Mouse (Mus musculus): ENCODE data around the gene Tcf7l1. TPM values are rescaled to one million over a fixed set of nuclear protein-coding genes. Genes with fewer than 3 reads are reported as not detected.

Gene Tcf7l1
- polyA plus RNA-seq, 1 experiment from 2014 or later = 6.2 TPM

DNA sequence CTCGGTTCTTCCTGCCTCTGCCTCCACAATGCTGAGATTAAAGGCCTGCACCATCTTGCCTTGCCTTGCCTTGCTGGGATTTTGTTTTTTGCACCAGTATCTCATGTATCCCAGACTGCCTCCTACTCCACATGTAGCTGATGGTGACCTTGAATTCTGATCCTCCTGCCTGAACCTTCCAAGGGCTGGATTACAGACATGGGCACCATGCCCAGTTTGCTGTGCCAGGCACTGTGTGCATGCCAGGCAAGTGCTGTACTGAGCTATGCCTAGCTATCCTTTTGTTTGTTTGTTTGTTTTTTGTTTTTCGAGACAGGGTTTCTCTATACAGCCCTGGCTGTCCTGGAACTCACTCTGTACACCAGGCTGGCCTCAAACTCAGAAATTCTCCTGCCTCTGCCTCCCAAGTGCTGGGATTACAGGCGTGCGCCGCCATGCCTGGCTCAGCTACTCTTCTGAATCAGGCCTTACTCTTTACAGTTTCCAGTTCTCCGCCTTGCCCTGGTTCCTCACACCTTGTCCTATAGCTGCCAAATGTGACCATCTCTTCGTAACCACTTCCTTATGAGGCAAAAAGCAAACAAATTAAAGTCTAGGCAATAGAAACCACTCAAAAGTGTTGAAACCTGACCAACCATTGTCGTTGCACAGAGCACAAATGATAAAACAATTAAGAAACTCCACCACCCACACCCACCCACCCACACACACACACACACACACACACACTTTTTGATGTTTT is 165.2 kb downstream of the Tcf7l1 start:
- Histone ChIP-seq H3K4me3 (no peak overlapping the region), H3K36me3 (no peaks in the 10 kb centered on the region), H3K9ac (replicated peaks) (no peak overlapping the region), H3K4me1 (no peaks in the 10 kb centered on the region), H3K4me2 (replicated peaks) (no peak overlapping the region), H3K9me3 (no peaks in the 10 kb centered on the region), H3K27ac (replicated peaks) (no peak overlapping the region), H3K27me3 (no peaks in the 10 kb centered on the region)
- WGBS = 88% methylated on average over 8 of the region's 8 CpGs
- no peak for ATAC-seq (replicated peaks)

DNA sequence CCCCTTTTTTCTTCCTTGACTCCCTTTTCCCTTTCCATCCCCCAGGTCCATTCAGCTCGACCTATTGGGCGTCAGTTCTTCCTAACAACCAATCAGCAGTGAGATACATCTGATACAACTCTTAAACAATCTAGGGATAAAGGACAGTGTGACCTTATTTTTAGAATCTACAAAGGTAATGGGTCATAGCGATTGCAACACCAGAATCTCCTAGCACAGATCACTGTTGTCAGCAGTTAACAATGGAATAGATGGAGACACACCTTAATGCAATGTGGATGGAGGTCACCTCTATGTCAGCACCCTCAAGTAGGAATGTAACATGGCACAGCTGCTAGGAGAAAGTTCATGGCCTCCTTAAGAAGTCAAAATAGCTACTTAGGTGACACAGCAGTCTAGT is 166.1 kb downstream of the Tcf7l1 start:
- 46% methylated on average over 3 of the region's 3 CpGs for WGBS

DNA sequence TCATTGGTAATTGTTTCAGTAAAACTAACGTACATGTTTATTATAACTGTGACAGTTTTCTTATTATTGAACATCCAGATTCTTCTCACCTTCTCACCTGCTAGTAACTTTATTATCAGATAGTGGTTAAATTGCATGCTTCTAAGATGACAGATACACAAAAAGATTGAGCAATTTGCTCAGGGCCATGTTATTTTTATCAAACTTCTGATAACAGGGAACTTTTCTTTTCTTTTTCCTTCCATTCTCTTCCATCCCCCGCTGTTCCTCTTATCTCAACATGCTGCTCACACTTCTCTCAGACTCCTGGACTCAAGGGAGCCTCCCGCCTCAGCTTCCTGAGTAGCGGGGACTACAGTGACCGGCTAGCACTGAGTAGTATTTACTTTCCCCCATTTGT is 168.1 kb downstream of the Tcf7l1 start:
- Histone ChIP-seq H3K9me3 (no peaks in the 10 kb centered on the region), H3K4me1 (peaks cover 9% of the 10 kb centered on the region), H3K4me3 (no peak overlapping the region), H3K27ac (replicated peaks) (no peak overlapping the region), H3K36me3 (no peaks in the 10 kb centered on the region), H3K4me2 (replicated peaks) (no peak overlapping the region), H3K9ac (replicated peaks) (no peak overlapping the region), H3K27me3 (no peaks in the 10 kb centered on the region)
- 85% methylated on average over 5 of the region's 5 CpGs for WGBS
- ATAC-seq (replicated peaks) = no peak

More for the DNA sequence above, 166.1 kb downstream of the Tcf7l1 start:
- no peak for ATAC-seq (replicated peaks)
- Histone ChIP-seq H3K4me3 (no peak overlapping the region), H3K4me2 (replicated peaks) (no peak overlapping the region), H3K27ac (replicated peaks) (no peak overlapping the region), H3K36me3 (no peaks in the 10 kb centered on the region), H3K9ac (replicated peaks) (no peak overlapping the region), H3K4me1 (no peaks in the 10 kb centered on the region), H3K9me3 (no peaks in the 10 kb centered on the region), H3K27me3 (no peaks in the 10 kb centered on the region)

DNA sequence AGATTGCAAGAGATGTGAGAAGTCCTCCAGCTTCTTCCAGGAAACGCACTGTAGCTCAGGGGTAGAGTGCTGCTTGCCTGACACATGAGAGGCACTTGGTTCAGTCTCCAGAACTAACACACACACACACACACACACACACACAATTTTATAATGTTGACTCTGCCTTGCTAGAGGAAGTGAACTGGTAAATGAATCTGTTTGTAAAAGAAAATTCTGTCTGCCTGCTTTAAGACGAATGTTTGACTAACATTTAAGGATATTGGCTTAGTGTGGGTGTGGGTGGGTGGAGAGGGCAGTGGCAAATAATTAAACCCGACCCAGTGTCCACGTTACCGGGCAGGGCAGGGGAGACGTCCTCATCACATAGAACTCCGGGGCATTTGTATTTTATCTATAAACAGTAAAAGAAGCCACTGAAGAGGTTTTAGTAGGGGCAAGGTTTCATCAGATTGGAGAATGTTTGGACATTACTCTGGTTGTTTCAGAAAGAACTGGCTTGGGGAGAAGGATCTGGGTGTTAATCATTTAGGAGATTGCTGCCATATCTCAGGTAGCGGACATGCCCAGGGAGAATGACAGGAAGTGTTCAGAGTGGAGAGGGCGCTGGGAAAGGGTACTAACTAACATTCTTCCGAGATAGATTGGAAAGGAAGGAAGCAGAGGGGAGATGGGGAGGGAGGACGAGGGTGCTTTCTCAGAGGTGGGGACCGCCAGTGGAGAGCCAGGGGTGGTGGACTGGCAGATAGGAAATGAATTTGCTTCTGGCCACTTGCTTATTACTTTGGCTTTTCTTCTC is 169.1 kb downstream of the Tcf7l1 start:
- Histone ChIP-seq H3K9me3 (no peaks in the 10 kb centered on the region), H3K9ac (replicated peaks) (no peak overlapping the region), H3K27ac (replicated peaks) (no peak overlapping the region), H3K4me2 (replicated peaks) (no peak overlapping the region), H3K4me1 (peaks cover 19% of the 10 kb centered on the region), H3K36me3 (no peaks in the 10 kb centered on the region), H3K27me3 (no peaks in the 10 kb centered on the region), H3K4me3 (no peak overlapping the region)
- ATAC-seq (replicated peaks) = no peak
- 70% methylated on average over 12 of the region's 12 CpGs for WGBS

DNA sequence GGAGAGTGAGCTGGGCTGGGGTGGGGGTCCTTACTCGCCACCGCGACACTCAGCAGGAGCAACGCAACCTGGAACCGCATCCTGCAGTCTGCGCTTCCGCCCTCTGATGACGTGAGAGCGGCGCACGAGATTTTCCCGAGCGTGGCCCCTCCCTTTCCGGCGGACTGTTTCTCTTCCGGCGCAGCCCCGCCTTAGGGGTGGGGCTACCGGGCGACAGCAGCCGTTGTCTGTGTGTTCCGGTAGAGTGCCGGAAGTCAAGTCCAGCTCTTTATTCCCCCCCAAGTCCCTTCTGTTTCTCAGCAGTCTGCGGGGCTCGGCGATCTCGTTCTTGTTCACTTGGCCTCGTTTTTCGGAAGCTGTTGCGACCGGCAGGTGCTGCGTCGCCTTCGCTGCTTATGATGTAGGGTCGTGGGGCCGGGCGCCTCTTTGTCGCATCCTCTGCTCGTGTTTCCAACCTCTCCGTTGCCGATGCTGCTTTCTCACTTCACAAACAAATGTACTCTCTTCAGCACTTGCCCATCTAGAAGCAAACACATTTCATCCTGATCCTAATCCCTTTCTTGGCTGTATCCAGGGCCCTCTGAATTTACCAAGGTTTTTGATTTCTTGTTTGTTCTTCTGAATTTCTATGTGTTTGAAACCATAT is 172.3 kb downstream of the Tcf7l1 start, which contains the start of gene Tgoln1:
TSS of gene Tgoln1 (minus strand) at position 358 of the 646 bp plus-strand sequence.
- H3K36me3 ChIP-seq = peaks cover 15% of the 10 kb centered on the region
- peak within 1 kb of the TSS; percentile 93 for H3K27ac ChIP-seq (replicated peaks)
- peak within 1 kb of the TSS; percentile 88 for H3K9ac ChIP-seq (replicated peaks)
- ATAC-seq (replicated peaks) = peak; percentile 98
- under 1% methylated on average over 41 of the region's 41 CpGs for WGBS
- H3K27me3 ChIP-seq = no peaks in the 10 kb centered on the region
- H3K9me3 ChIP-seq = no peaks in the 10 kb centered on the region
- H3K4me3 ChIP-seq = peak within 1 kb of the TSS; percentile 75
- H3K4me2 ChIP-seq (replicated peaks) = peak within 1 kb of the TSS; percentile 92
- peaks cover 36% of the 10 kb centered on the region for H3K4me1 ChIP-seq

DNA sequence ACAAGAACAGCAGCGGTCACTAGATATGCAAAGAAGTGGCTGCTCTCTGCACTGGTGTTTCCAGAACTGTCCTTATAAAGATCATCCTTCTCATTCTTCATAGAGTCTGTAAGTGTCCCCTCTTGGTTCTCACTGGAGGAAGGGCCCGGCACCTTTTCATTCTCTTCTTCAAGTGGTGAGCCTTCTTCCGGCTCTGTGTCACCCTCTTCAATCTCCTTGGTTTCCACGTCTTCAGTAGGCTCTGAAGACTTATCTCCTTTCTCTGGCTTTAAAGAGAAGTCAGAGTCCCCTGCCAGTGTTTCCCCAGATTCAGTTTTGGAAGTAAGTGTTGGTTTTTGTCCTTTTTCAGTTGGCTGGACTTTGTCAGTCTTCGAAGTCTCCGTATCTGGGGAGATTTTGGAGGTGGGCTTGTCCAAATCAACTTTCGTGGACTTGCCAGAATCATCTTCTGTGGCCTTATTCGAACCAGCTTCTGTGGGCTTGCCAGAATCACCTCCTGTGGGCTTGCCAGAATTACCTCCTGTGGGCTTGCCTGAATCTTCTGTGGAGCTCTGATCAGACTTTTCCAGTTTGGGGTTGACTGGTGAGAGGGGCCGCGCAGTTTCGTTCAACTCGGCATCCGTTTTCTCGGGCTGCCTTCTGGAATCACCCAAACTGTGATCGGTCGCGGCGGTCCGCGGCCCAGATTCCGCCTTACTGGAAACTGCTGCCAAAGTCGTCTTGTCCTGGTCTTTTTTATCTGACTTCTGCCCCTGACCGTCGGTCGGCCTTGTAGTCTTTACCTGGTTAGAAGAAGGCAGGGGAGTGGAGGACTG is 173.3 kb downstream of the Tcf7l1 start:
- Histone ChIP-seq H3K4me1 (peaks cover 36% of the 10 kb centered on the region), H3K9ac (replicated peaks) (peak overlapping the region; percentile 69), H3K4me3 (peak overlapping the region; percentile 75), H3K4me2 (replicated peaks) (peak overlapping the region; percentile 92), H3K9me3 (no peaks in the 10 kb centered on the region), H3K27ac (replicated peaks) (no peak overlapping the region), H3K36me3 (peaks cover 25% of the 10 kb centered on the region), H3K27me3 (no peaks in the 10 kb centered on the region)
- WGBS = 30% methylated on average over 25 of the region's 25 CpGs
- ATAC-seq (replicated peaks) = peak; percentile 4; the same call in 1 of the 2 replicates

DNA sequence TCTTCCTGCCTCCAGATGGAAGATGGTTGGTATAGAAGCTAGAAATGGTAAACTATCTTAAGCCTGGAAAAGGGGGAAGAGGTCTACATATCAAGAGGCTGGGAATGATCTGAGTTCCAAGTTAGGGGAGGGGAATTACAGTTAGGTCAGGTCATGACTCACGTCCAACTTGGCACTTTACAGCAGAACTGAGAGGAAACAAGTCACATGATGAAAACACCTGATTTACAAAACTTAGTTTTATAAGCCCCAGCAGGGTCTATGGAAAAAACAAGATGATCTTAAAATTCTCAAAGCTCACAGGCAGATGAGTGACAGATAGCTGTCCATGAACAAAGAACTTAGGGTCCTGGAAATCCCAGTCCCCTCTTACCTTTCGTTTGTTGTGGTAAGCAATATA is 173.9 kb downstream of the Tcf7l1 start:
- Histone ChIP-seq H3K9me3 (no peaks in the 10 kb centered on the region), H3K4me2 (replicated peaks) (peak overlapping the region; percentile 92), H3K9ac (replicated peaks) (0 out of 2 replicates have a peak overlapping the region, but pooled peaks have one; percentile 10), H3K4me1 (peaks cover 36% of the 10 kb centered on the region), H3K27ac (replicated peaks) (no peak overlapping the region), H3K4me3 (peak overlapping the region; percentile 75), H3K36me3 (peaks cover 31% of the 10 kb centered on the region), H3K27me3 (no peaks in the 10 kb centered on the region)
- ATAC-seq (replicated peaks) = no peak
- WGBS = 77% methylated on average over 2 of the region's 2 CpGs

DNA sequence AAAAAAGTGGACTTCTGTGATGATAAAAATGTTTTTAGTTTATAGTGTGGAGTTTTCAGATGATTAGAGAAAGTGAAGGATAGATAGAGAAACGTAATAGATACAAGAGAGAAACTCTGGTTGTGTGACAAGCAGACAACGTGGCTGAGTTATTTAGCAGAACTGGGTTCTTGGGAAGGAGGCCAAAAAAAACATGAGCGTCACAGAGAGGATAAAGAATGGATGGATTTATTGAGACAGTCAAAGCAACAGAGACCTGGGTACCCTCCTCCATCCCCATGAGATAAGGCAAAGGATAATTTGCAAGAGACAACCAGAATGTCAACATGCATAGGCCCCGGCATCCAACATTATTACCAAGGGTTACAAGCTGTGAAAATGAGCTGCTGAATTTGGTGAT is 178.8 kb downstream of the Tcf7l1 start:
- no peak overlapping the region for H3K4me2 ChIP-seq (replicated peaks)
- no peaks in the 10 kb centered on the region for H3K9me3 ChIP-seq
- peaks cover 64% of the 10 kb centered on the region for H3K36me3 ChIP-seq
- peaks cover 20% of the 10 kb centered on the region for H3K4me1 ChIP-seq
- H3K27ac ChIP-seq (replicated peaks) = no peak overlapping the region
- no peak for ATAC-seq (replicated peaks)
- no peak overlapping the region for H3K4me3 ChIP-seq
- H3K9ac ChIP-seq (replicated peaks) = no peak overlapping the region
- WGBS = 87% methylated on average over 4 of the region's 4 CpGs
- H3K27me3 ChIP-seq = no peaks in the 10 kb centered on the region

DNA sequence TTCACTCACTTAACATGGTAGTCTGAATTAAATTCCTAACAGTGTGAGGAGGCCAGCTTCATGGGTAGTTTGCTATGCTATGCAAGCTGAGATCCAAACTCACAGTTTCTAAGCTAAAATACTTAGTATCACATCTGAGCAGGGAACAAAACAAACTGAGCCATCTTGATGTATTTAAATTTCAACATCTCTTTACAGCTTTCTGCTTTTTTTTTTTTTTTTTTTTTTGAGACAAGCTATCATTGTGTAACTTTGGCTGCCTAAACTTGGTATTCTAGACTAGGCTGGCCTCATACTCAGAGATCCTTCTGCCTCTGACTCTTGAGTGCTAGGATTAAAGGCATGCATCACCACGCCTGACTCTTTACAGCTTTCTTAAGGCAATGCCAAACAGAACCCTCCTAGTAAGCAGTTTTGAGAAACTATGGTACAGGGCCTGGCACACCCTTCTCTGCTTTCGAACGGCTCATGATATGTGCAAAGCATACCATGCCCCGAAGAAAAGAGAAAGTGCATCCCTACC is 180.3 kb downstream of the Tcf7l1 start:
- H3K4me1 ChIP-seq = peaks cover 5% of the 10 kb centered on the region
- no peaks in the 10 kb centered on the region for H3K9me3 ChIP-seq
- H3K27ac ChIP-seq (replicated peaks) = no peak overlapping the region
- H3K4me3 ChIP-seq = no peak overlapping the region
- H3K27me3 ChIP-seq = no peaks in the 10 kb centered on the region
- peaks cover 63% of the 10 kb centered on the region for H3K36me3 ChIP-seq
- H3K9ac ChIP-seq (replicated peaks) = no peak overlapping the region
- no peak overlapping the region for H3K4me2 ChIP-seq (replicated peaks)
- no peak for ATAC-seq (replicated peaks)
- 91% methylated on average over 4 of the region's 4 CpGs for whole genome bisulfite sequencing

DNA sequence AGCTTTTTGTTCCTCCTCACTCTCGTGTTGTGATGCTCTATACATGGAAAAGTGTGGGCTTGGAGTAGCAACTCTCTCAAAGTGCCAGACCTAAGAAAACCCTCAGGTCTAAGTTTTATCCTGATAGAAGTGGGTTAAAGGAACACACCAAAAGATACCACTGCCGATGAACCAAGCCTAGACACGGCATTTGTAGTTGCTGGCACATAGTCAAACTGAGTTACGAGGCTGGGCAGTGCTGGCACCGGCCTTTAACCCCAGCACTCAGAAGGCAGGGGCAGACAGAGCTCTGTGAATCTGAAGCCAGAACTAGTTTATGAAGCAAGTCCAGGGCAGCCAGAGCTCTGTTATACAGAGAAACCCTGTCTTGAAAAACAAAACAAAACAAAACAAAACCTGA is 181.4 kb downstream of the Tcf7l1 start:
- Histone ChIP-seq H3K4me2 (replicated peaks) (no peak overlapping the region), H3K4me1 (no peaks in the 10 kb centered on the region), H3K9me3 (no peaks in the 10 kb centered on the region), H3K36me3 (peaks cover 54% of the 10 kb centered on the region), H3K27ac (replicated peaks) (no peak overlapping the region), H3K4me3 (no peak overlapping the region), H3K27me3 (no peaks in the 10 kb centered on the region), H3K9ac (replicated peaks) (no peak overlapping the region)
- ATAC-seq (replicated peaks) = no peak
- WGBS = 90% methylated on average over 5 of the region's 5 CpGs

DNA sequence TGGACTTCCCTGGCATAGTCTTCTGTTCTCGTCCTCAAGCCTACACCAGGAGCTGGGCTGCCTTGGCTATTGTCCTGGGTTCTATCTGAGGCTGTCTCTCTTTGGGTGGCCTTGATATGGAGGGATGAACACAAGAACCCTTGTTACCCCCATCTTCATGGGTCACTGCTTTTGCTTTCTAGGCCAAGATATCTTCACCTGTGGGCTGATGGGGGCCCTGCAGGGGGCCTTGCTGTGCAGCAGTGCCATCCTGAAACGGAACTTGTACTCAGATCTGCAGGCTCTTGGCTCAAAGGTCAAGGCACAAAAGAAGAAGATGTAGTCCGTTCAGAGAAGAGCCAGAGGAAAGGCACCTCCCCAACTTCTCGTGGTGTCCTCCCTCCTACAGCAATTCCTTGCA is 182.0 kb downstream of the Tcf7l1 start:
- no peak for ATAC-seq (replicated peaks)
- no peak overlapping the region for H3K4me2 ChIP-seq (replicated peaks)

More for the DNA sequence above, 182.0 kb downstream of the Tcf7l1 start:
- 84% methylated on average over 4 of the region's 4 CpGs for WGBS
- no peaks in the 10 kb centered on the region for H3K9me3 ChIP-seq
- H3K9ac ChIP-seq (replicated peaks) = no peak overlapping the region
- H3K4me1 ChIP-seq = no peaks in the 10 kb centered on the region
- H3K4me3 ChIP-seq = no peak overlapping the region
- H3K27me3 ChIP-seq = no peaks in the 10 kb centered on the region
- peaks cover 54% of the 10 kb centered on the region for H3K36me3 ChIP-seq
- H3K27ac ChIP-seq (replicated peaks) = no peak overlapping the region
